Mouse (Mus musculus) G1E-ER4 (cell line): Measurements from ENCODE around the gene Ninj2. TPM values are rescaled to one million over a fixed set of nuclear protein-coding genes. Genes with fewer than 3 reads are reported as not detected.

Experiments used
- GATA1 ChIP-seq: IDR thresholded peaks from one replicate; pipeline ENCODE4 v1.8.0; 2012; ENCODE audit warnings: low read length, inconsistent platforms
- polyA plus RNA-seq: library from polyadenylated mRNA; stranded (reverse); fragments of >175 nt; gene quantifications from 2 replicates; pipeline ENCODE4 v1.2.3, GENCODE M21; 2012

The Ninj2 gene
- polyA plus RNA-seq = not detected in 2 replicates

- no peak for TF ChIP-seq GATA1
Measured at GRCm38 (mm10) chr6:120093100-120093499, at the start of gene Ninj2. Gene Ninj2 (plus strand): TSS chr6:120093350.

GRCm38 (mm10) chr6:120045406-120045805 is 47.7 kb upstream of the Ninj2 start:
- TF ChIP-seq GATA1 = no peak

GRCm38 (mm10) chr6:120047705-120048292 is 45.4 kb upstream of the Ninj2 start:
- no peak for TF ChIP-seq GATA1

- TF ChIP-seq GATA1 = no peak
Measured at GRCm38 (mm10) chr6:120054412-120054811, 38.7 kb upstream of the Ninj2 start.

GRCm38 (mm10) chr6:120055666-120056540 is 37.2 kb upstream of the Ninj2 start:
- TF ChIP-seq GATA1 = no peak

- no peak for TF ChIP-seq GATA1
Measured at GRCm38 (mm10) chr6:120062934-120063333, 30.2 kb upstream of the Ninj2 start.

GRCm38 (mm10) chr6:120064627-120065026 is 28.5 kb upstream of the Ninj2 start:
- TF ChIP-seq GATA1 = no peak

GRCm38 (mm10) chr6:120065552-120066177 is 27.5 kb upstream of the Ninj2 start:
- no peak for TF ChIP-seq GATA1

- TF ChIP-seq GATA1 = no peak
Measured at GRCm38 (mm10) chr6:120069546-120069945, 23.6 kb upstream of the Ninj2 start.

- TF ChIP-seq GATA1 = no peak
Measured at GRCm38 (mm10) chr6:120072630-120073029, 20.5 kb upstream of the Ninj2 start.

- TF ChIP-seq GATA1 = no peak
Measured at GRCm38 (mm10) chr6:120076619-120077450, 16.3 kb upstream of the Ninj2 start.

GRCm38 (mm10) chr6:120079547-120079946 is 13.6 kb upstream of the Ninj2 start:
- no peak for TF ChIP-seq GATA1

GRCm38 (mm10) chr6:120081516-120081915 is 11.6 kb upstream of the Ninj2 start:
- TF ChIP-seq GATA1 = no peak

GRCm38 (mm10) chr6:120082251-120082950 is 10.7 kb upstream of the Ninj2 start:
- TF ChIP-seq GATA1 = no peak

GRCm38 (mm10) chr6:120082951-120083411 is 10.2 kb upstream of the Ninj2 start:
- TF ChIP-seq GATA1 = no peak
